Mouse (Mus musculus) midbrain, embryonic 10.5 days (tissue): Measurements from ENCODE around the gene Gp1ba. TPM values are rescaled to one million over a fixed set of nuclear protein-coding genes. Genes with fewer than 3 reads are reported as not detected.

Experiments used
- DNase-seq: peaks from one replicate; pipeline ENCODE4 v3.0.0-alpha.2; 2017; ENCODE audit warnings: low spot score
- H3K27ac ChIP-seq: fragments of 300-500 bp; sonication (generic); replicated peaks from 2 replicates; pipeline ENCODE4 v1.5.1; 2016; ENCODE audit warnings: mild to moderate bottlenecking
- H3K27me3 ChIP-seq: fragments of 300-500 bp; sonication (generic); 2 replicates; pipeline ENCODE4 v1.6.1; 2016; ENCODE audit warnings: low read depth, mild to moderate bottlenecking; ENCODE audit not compliant: poor library complexity, severe bottlenecking
- H3K36me3 ChIP-seq: fragments of 300-500 bp; sonication (generic); 2 replicates; pipeline ENCODE4 v1.6.1; 2016; ENCODE audit warnings: mild to moderate bottlenecking, moderate library complexity
- H3K4me1 ChIP-seq: fragments of 300-500 bp; sonication (generic); 2 replicates; pipeline ENCODE4 v1.6.1; 2016
- H3K4me3 ChIP-seq: fragments of 300-500 bp; sonication (generic); 2 replicates; pipeline ENCODE4 v1.5.1; 2016; ENCODE audit warnings: mild to moderate bottlenecking, moderate library complexity
- H3K9me3 ChIP-seq: fragments of 300-500 bp; sonication (generic); replicated peaks from 2 replicates; pipeline ENCODE4 v1.6.1; 2016; ENCODE audit warnings: mild to moderate bottlenecking
- WGBS: fragments of 180-500 bp; shearing (Covaris S2); methylation state at CpG from one replicate; pipeline ENCODE4 v1.1.7; 2016; 5-methylcytosine and 5-hydroxymethylcytosine counted together
- polyA plus RNA-seq: library from polyadenylated mRNA; unstranded; fragments of >200 nt; fragmentation: Nextera tagmentation; extraction: Ambion mirVana; gene quantifications from 2 replicates; pipeline ENCODE4 v1.2.1, GENCODE M21; 2016

The Gp1ba gene
- polyA plus RNA-seq, 1 experiment from 2014 or later: 0.44 TPM

DNA sequence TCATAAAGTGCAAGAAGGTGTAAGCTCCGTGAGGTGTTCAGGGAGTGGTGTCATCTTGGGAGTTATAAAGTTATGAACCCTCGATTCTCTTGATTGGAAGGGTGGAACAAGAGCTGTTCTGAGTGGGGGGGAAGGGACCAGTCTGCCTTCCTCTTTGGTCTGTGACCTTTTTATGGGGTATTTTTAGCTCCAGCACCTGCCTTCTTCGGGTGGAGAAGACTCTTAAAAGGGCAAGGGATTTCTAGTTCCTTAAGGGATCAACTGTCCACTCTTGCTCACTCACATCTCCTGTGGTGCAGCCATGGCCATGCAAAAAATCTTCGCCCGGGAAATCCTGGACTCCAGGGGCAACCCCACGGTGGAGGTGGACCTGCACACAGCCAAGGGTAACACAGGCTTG is 18.7 kb downstream of the Gp1ba start:
- H3K27me3 ChIP-seq: no peaks in the 10 kb centered on the region
- peak overlapping the region; percentile 99 for H3K27ac ChIP-seq
- no peak for DNase-seq
- peaks cover 40% of the 10 kb centered on the region for H3K36me3 ChIP-seq
- 63% methylated on average over 6 of the region's 6 CpGs for WGBS
- H3K4me1 ChIP-seq: peaks cover 48% of the 10 kb centered on the region
- no peaks in the 10 kb centered on the region for H3K9me3 ChIP-seq
- H3K4me3 ChIP-seq: 0 out of 2 replicates have a peak overlapping the region, but pooled peaks have one; percentile 4

DNA sequence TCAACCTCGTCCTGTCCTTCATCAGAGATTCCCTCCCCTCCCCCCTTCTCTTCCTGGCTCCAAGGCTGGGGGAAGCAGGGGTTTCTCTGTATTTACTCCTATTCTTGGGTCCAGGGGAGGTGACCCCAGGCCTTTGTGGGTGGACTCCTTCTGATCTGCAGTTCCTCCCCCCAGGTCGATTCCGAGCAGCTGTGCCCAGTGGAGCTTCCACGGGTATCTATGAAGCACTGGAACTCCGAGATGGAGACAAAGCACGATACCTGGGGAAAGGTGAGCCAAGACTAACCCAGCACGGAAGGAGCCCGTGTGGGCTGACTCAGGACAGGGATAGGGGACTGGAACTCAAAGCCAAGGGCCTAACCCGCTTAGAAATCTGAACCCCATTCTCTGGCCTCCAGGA is 19.1 kb downstream of the Gp1ba start:
- H3K27me3 ChIP-seq: no peaks in the 10 kb centered on the region
- peak overlapping the region; percentile 99 for H3K27ac ChIP-seq
- DNase-seq: no peak
- 0 out of 2 replicates have a peak overlapping the region, but pooled peaks have one; percentile 4 for H3K4me3 ChIP-seq
- H3K9me3 ChIP-seq: no peaks in the 10 kb centered on the region
- H3K36me3 ChIP-seq: peaks cover 40% of the 10 kb centered on the region
- H3K4me1 ChIP-seq: peaks cover 44% of the 10 kb centered on the region
- 64% methylated on average over 9 of the region's 9 CpGs for WGBS

DNA sequence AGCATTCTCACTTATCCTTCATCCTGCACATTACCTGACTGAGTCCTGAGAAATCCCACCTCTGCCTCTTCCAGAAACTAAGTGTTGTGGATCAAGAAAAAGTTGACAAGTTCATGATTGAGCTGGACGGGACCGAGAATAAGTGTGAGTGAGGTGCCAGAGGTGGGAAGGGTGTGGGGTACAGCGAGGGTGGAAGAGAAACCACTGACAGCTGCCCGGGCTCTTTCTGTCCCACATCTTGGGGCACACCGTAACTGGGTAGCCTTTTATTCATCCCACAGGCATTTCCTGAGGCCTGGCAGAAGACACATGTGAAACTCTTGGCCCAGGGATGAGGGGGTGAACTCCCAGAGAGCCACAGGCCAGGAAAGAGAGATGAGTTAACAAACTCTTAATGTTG is 19.6 kb downstream of the Gp1ba start:
- WGBS: 90% methylated on average over 5 of the region's 5 CpGs
- H3K27me3 ChIP-seq: no peaks in the 10 kb centered on the region
- 0 out of 2 replicates have a peak overlapping the region, but pooled peaks have one; percentile 4 for H3K4me3 ChIP-seq
- peaks cover 43% of the 10 kb centered on the region for H3K36me3 ChIP-seq
- H3K27ac ChIP-seq: peak overlapping the region; percentile 99; the same call in 1 of the 2 replicates
- H3K9me3 ChIP-seq: no peaks in the 10 kb centered on the region
- H3K4me1 ChIP-seq: peaks cover 39% of the 10 kb centered on the region
- no peak for DNase-seq

DNA sequence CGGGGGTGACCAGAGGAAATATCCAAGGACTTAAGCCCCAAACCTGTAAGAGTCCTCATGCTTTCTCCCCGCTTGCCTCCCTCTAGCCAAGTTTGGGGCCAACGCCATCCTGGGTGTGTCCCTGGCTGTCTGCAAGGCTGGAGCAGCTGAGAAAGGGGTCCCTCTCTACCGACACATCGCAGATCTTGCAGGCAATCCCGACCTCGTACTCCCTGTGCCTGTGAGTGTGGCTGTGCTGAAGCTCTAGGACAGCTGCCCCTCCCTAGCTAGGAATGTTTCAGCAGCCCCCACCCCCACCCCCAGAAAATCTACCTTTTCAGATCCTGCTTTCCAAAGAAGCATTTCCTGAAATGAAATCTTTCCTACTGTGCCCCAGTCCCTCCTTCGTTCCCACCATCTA is 20.0 kb downstream of the Gp1ba start:
- H3K9me3 ChIP-seq: no peaks in the 10 kb centered on the region
- no peaks in the 10 kb centered on the region for H3K27me3 ChIP-seq
- peaks cover 41% of the 10 kb centered on the region for H3K4me1 ChIP-seq
- 80% methylated on average over 8 of the region's 8 CpGs for WGBS
- no peak overlapping the region for H3K4me3 ChIP-seq
- peaks cover 47% of the 10 kb centered on the region for H3K36me3 ChIP-seq
- H3K27ac ChIP-seq: no peak overlapping the region
- no peak for DNase-seq

DNA sequence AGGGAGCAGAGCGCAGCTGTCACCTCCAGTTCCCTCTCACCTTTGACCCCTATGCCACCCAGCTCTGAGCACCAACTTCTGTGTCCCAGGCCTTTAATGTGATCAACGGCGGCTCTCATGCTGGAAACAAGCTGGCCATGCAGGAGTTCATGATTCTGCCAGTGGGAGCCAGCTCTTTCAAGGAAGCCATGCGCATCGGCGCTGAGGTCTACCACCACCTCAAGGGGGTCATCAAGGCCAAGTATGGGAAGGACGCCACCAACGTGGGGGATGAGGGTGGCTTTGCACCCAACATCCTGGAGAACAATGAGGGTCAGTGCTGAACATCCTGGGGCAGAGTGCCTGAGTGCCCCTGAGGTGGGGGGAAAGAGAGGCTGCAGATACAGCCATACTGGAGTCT is 21.6 kb downstream of the Gp1ba start:
- DNase-seq: no peak
- Histone ChIP-seq H3K4me1 (peaks cover 37% of the 10 kb centered on the region), H3K4me3 (0 out of 2 replicates have a peak overlapping the region, but pooled peaks have one; percentile 7), H3K27ac (no peak overlapping the region; the same call in 1 of the 2 replicates), H3K27me3 (no peaks in the 10 kb centered on the region), H3K9me3 (no peaks in the 10 kb centered on the region), H3K36me3 (peaks cover 64% of the 10 kb centered on the region)
- WGBS: 89% methylated on average over 8 of the region's 8 CpGs

DNA sequence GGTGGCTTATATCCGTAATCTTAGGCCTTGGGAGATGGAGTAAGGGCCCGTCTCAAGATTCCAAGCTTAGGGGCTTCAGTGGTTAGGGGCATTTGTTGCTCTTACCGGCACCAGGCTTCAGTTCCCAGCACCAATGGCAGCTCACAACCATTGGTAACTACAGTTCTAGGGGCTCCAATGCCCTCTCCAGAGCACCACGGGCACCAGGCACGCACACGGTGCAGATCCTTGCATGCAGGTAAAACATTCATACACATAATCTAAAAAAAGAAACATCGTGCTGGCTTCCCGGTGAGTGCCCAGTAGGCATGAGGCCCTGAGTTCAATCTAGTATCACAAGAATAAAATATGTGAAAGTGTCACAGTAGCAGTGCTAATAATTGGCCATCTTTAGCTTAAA is 24.2 kb downstream of the Gp1ba start:
- Histone ChIP-seq H3K9me3 (no peaks in the 10 kb centered on the region), H3K4me3 (no peak overlapping the region), H3K27me3 (no peaks in the 10 kb centered on the region), H3K36me3 (peaks cover 83% of the 10 kb centered on the region), H3K4me1 (peaks cover 21% of the 10 kb centered on the region), H3K27ac (no peak overlapping the region)
- DNase-seq: no peak
- 85% methylated on average over 8 of the region's 8 CpGs for WGBS

DNA sequence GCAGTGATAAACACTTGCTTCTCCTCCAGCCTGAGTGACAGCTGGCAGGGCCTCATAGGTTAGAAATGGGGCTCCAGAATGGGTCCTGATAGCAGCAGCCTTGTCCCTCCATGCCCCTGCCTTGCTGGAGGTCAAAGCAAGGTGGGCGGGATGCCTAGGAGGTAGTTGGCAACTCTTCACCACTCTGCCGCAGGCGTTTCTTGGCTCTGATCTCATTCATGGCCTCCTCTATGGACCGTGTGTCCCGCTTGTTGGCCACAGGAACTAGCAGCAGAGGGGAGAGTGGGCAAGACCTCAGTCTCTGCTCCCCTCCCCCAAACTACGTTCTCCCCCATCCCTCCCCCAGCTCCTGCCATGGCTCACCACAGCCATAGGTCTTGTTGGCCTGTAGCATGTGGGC is 25.0 kb downstream of the Gp1ba start:
- peaks cover 83% of the 10 kb centered on the region for H3K36me3 ChIP-seq
- 95% methylated on average over 6 of the region's 6 CpGs for WGBS
- H3K27me3 ChIP-seq: no peaks in the 10 kb centered on the region
- no peak overlapping the region for H3K27ac ChIP-seq
- H3K4me3 ChIP-seq: no peak overlapping the region
- H3K4me1 ChIP-seq: peaks cover 18% of the 10 kb centered on the region
- no peaks in the 10 kb centered on the region for H3K9me3 ChIP-seq
- no peak for DNase-seq

DNA sequence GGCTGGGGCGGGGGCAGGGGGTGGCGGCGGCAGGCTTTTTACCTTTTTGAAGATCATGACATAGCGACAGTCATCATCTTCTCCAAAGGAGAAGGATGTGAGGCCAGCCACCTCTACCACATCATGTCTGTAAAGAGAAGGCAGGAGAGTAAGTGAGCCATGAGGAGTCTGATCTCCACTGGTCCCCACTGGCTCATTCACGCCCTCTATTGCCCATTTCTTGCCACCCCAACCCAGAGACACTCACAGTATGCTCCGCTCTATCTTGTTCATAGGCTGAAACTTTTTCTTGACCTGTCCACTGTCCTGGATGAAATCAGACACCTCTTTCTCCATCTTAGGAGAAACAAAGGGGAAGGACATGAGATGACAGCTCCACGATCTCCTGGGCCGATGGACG is 25.8 kb downstream of the Gp1ba start:
- WGBS: 92% methylated on average over 9 of the region's 9 CpGs
- H3K27me3 ChIP-seq: no peaks in the 10 kb centered on the region
- DNase-seq: no peak
- H3K27ac ChIP-seq: no peak overlapping the region
- peaks cover 21% of the 10 kb centered on the region for H3K4me1 ChIP-seq
- no peaks in the 10 kb centered on the region for H3K9me3 ChIP-seq
- no peak overlapping the region for H3K4me3 ChIP-seq
- H3K36me3 ChIP-seq: peaks cover 77% of the 10 kb centered on the region

DNA sequence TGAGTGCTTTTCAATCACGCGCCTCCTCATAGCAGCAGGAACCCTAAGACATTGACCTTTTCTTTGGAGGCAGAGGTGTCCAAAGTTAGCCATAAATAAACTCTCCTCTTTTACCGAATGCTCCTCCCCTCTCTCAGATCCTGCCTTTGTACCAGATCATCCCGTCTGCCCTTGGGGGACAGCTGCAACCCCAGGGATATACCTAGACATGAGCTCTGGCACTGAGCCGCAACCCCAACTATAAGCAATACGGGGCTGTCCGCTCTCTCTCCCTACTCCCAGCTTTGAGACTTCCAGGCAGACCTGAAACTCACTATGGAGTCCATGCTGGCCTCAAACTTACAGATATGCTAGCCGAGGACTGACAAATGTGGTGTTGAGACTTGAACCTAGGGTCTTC is 27.8 kb downstream of the Gp1ba start:
- Histone ChIP-seq H3K36me3 (peaks cover 65% of the 10 kb centered on the region), H3K4me3 (no peak overlapping the region), H3K27me3 (no peaks in the 10 kb centered on the region), H3K4me1 (peaks cover 40% of the 10 kb centered on the region), H3K9me3 (no peaks in the 10 kb centered on the region), H3K27ac (no peak overlapping the region)
- WGBS: 90% methylated on average over 8 of the region's 8 CpGs
- DNase-seq: no peak

DNA sequence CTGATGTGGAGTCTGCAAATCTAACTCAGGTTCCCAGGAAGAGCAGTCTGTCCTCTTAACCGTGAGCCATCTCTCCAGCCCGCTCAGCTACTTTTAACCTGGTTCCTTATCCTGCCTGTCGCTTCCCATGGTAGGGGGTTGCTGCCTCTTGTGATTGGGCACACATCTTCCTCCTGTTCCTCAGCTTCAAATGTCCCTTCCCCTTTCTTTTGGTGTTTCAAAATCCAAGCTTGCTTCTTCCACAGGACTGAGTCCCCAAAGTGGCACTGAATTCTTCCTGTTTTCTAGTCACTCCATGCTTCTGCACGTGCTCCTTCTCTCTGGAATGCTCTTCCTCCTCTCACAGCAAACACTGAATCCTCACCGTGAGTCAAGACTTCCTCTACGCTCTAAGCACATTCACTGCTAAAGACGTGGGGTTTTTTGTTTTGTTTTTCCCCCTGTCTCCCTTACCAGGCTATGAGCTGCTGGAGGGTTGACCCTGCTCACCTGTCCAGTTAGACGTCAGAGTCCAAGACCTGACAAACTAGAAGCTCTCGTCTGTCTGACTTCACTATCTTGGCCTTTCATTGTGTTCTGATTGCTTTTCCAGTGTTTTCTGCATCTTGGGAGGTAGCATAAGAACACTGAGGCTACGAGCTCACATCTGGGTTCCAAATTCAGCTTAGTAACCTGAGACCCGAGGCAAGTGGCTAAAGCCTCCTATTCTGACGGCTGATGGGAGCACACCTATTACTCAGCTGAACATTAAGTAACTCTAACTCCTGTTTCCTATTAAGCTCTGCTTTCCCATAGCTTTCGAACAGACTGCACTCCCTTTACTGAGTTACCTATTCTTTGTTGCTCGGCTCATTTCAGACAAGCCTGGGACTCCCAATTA is 28.6 kb downstream of the Gp1ba start:
- peaks cover 65% of the 10 kb centered on the region for H3K36me3 ChIP-seq
- no peaks in the 10 kb centered on the region for H3K9me3 ChIP-seq
- H3K4me3 ChIP-seq: peak overlapping the region; percentile 69
- peaks cover 41% of the 10 kb centered on the region for H3K4me1 ChIP-seq
- peak overlapping the region; percentile 95 for H3K27ac ChIP-seq
- DNase-seq: no peak
- 80% methylated on average over 14 of the region's 14 CpGs for WGBS
- no peaks in the 10 kb centered on the region for H3K27me3 ChIP-seq

DNA sequence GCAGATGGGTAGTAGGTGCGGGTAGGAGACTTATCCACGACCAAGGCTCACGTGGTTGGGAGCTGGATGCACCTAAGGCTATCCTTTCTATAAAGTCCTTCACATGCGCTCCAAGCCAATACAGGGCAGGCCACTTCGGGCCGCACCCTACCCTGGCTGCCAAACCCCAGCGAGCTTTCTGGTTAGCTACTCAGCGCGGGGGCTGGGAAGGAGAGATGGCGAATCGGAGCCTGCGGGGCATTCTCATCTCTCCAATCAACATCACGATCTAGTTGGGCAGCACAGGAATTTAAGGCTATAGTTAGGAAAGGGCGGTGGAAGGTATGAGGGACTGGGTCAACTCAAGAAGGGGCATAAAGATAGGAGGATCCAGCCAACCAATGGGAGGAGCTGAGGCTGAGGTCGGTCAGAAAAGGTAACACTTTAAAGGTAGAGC is 29.4 kb downstream of the Gp1ba start:
- no peak for DNase-seq
- H3K9me3 ChIP-seq: no peaks in the 10 kb centered on the region
- H3K4me3 ChIP-seq: peak overlapping the region; percentile 69
- no peaks in the 10 kb centered on the region for H3K27me3 ChIP-seq
- H3K27ac ChIP-seq: peak overlapping the region; percentile 95
- peaks cover 41% of the 10 kb centered on the region for H3K4me1 ChIP-seq
- H3K36me3 ChIP-seq: peaks cover 60% of the 10 kb centered on the region
- 1% methylated on average over 15 of the region's 15 CpGs for whole genome bisulfite sequencing

DNA sequence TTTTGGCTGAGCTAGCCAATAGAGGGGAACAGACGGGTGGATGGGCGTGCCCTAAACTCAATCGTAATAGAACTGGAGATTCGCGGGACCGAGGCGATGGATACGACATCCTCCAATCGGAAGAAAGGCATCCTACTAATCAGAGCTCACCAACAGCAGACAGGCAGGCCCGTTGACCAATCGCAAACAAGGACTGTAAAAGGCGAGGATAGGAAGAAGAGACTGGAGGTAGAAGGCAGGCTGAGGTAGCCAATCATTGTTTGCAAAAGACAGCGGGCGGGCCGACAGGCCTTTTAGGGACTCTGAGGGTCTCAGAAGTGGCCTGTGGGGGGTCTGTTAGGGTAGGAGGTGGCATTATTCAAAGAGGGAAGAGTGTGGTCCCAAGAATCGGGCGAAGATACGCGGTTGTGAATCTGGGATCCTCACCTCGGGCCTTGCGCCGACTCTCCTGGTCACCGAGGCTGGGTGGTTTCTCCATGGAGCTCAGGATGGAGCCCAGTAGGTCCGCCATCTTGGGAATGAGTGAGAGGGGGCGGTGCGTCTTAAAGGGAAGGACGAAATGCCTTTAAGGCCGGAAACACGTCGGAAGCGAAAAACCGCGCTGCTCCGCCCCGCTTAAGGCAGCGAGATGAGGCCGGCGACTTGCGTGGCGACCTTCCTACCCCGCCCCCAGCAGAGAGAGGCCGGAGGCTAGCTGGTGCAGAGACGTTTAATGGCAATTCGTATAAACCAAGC is 30.0 kb downstream of the Gp1ba start, which contains the start of gene Spag7:
Spag7 (minus strand) TSS at position 646 of the 735 bp plus-strand sequence.
- H3K9me3 ChIP-seq: no peaks in the 10 kb centered on the region
- peaks cover 57% of the 10 kb centered on the region for H3K36me3 ChIP-seq
- under 1% methylated on average over 44 of the region's 44 CpGs for WGBS
- peak within 1 kb of the TSS; percentile 95 for H3K27ac ChIP-seq
- peaks cover 39% of the 10 kb centered on the region for H3K4me1 ChIP-seq
- no peaks in the 10 kb centered on the region for H3K27me3 ChIP-seq
- peak within 1 kb of the TSS; percentile 69 for H3K4me3 ChIP-seq
- peak; percentile 95 for DNase-seq
